In the genomic region with DNA sequence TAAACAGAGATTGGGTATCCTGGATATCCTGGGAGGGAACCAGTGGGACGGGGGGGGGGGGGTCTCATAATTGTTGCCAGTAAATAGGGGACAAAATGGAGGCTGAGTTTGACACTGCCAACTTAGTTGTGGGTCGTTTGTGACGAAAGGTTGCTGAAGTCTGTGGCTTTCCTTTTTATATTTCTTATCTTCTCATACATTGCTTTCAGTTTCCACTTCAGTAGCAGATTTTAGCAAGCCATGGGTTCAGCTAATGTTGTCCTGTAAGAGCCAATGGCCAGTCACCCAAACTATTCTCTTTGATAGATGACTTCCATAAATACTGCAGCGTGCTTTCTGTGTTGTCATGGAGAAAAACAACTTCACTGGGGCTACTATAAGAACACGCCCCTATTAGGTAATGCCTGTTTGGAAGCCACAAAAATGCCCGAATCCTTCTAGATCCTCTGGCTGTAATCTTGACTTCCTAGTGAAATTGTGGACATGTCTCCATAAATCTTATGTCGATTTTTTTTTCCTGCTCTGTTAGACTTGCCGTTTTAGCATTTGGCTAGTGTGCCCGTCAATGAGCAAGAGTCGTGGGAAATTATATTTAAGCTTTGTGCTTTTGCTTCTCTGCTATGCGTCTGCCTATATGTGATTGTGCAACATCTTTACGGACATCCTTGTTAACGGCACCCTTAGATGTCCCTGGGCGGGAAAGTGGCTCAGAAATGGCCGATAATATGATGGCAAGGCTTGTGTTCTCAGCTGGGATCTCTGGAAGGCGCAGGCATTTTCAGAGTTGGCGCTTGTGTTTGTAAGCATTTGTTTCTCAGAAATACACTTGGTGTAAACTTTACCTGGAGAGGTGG, we compare ENCODE assay signal across 22 mouse cellular contexts.
DNase-seq lines count a peak whose midpoint lies in the region; ATAC-seq and TF ChIP-seq lines count a peak whose summit lies in the region.
"Had no signal": no experiment of that assay in that cellular context is flagged by ENCODE, and none has a peak within 500 bp of the region (broad histone marks: within the 10 kb centered on the region; RNA-seq: fewer than 3 reads in every experiment).

No protein-coding gene starts in this region.

- H3K36me3 ChIP-seq in hindbrain, postnatal 0 days (ENCODE audit: insufficient read depth, low read length), result peaks cover 11% of the 10 kb centered on the region
- H3K36me3 ChIP-seq: embryonic facial prominence, embryonic 10.5 days; limb, embryonic 10.5 days; lung, embryonic 15.5 days had no signal

- TF ChIP-seq CTCF in hindbrain, postnatal 0 days (IDR thresholded peaks at IDR 0.05; ENCODE audit: low read depth), result no peak

- H3K4me3 ChIP-seq in hindbrain, postnatal 0 days (ENCODE audit: low read length), result no peak overlapping the region
- H3K4me3 ChIP-seq: embryonic facial prominence, embryonic 10.5 days; forebrain, embryonic 13.5 days; layer of hippocampus, adult 2 months; left cerebral cortex, adult 2 months; limb, embryonic 10.5 days; lung, embryonic 15.5 days; midbrain, embryonic 12.5 days; neural tube, embryonic 15.5 days had no signal

- peak; percentile 14 for DNase-seq in adrenal gland, adult 8-10 months
- DNase-seq in adrenal gland, adult 18-20 months (ENCODE audit: low spot score in 2 of 2), result no peak
- DNase-seq in lung, postnatal 25 days (ENCODE audit: low spot score), result peak; percentile 18
- DNase-seq in lung, adult 18-20 months, result no peak
- peak; percentile 10 for DNase-seq in adrenal gland, postnatal 14 days
- DNase-seq in ovary, adult 18-20 months (ENCODE audit: low spot score), result no peak
- DNase-seq in hindbrain, postnatal 0 days (ENCODE audit: low spot score), result no peak
- no peak for DNase-seq in layer of hippocampus, adult 8-10 months (ENCODE audit: low spot score in 2 of 2)
- DNase-seq: B cell, adult 2 months; cerebellum, adult 11 months; cerebellum, postnatal 14 days; gastrocnemius, postnatal 36 days had no signal

- H3K4me1 ChIP-seq in hindbrain, postnatal 0 days (ENCODE audit: insufficient read depth, low read length), result no peaks in the 10 kb centered on the region
- H3K4me1 ChIP-seq: embryonic facial prominence, embryonic 10.5 days; forebrain, embryonic 13.5 days; lung, embryonic 15.5 days; midbrain, embryonic 12.5 days; neural tube, embryonic 15.5 days had no signal

- no peak overlapping the region for H3K9ac ChIP-seq in hindbrain, postnatal 0 days (replicated peaks; ENCODE audit: low read length)
- H3K9ac ChIP-seq: forebrain, embryonic 13.5 days; lung, embryonic 15.5 days; midbrain, embryonic 12.5 days; neural tube, embryonic 15.5 days had no signal

- H3K27me3 ChIP-seq in hindbrain, postnatal 0 days (ENCODE audit: insufficient read depth, low read length), result no peaks in the 10 kb centered on the region
- H3K27me3 ChIP-seq: forebrain, embryonic 13.5 days; lung, embryonic 15.5 days; midbrain, embryonic 12.5 days; neural tube, embryonic 15.5 days had no signal

- H3K9me3 ChIP-seq in hindbrain, postnatal 0 days (ENCODE audit: low read length), result no peaks in the 10 kb centered on the region
- H3K9me3 ChIP-seq: embryonic facial prominence, embryonic 10.5 days; forebrain, embryonic 13.5 days; limb, embryonic 10.5 days; lung, embryonic 15.5 days; midbrain, embryonic 12.5 days; neural tube, embryonic 15.5 days had no signal

- H3K4me2 ChIP-seq in hindbrain, postnatal 0 days (ENCODE audit: low read depth, low read length), result no peak overlapping the region
- H3K4me2 ChIP-seq: forebrain, embryonic 13.5 days; heart, embryonic 11.5 days; liver, embryonic 11.5 days; lung, embryonic 15.5 days; midbrain, embryonic 12.5 days; neural tube, embryonic 15.5 days had no signal

- no peak overlapping the region for H3K27ac ChIP-seq in hindbrain, postnatal 0 days
- H3K27ac ChIP-seq: embryonic facial prominence, embryonic 10.5 days; forebrain, embryonic 13.5 days; layer of hippocampus, adult 2 months; left cerebral cortex, adult 2 months; limb, embryonic 10.5 days; lung, embryonic 15.5 days; midbrain, embryonic 12.5 days; neural tube, embryonic 15.5 days had no signal

- WGBS in hindbrain, postnatal 0 days, result 81% methylated on average over 17 of the region's 17 CpGs

- no peak for ATAC-seq in hindbrain, postnatal 0 days
- ATAC-seq: forebrain, embryonic 13.5 days had no signal

Comparison
In these comparisons a context has a peak if more than half of its experiments do, and no peak if none do; other contexts are left out.
1. DNase-seq: peak in adrenal gland, adult 8-10 months (single experiment), lung, postnatal 25 days (single experiment) and adrenal gland, postnatal 14 days (single experiment); none in adrenal gland, adult 18-20 months (0 of 2), lung, adult 18-20 months (0 of 2), ovary, adult 18-20 months (single experiment), hindbrain, postnatal 0 days (single experiment) and layer of hippocampus, adult 8-10 months (0 of 2).